Mouse (Mus musculus) lung, postnatal 0 days (tissue): ENCODE data around the gene Pip4k2a.

Source experiments
- CTCF ChIP-seq: IDR thresholded peaks from 2 replicates; pipeline ENCODE4 v1.5.1; 2016; ENCODE audit warnings: antibody characterized with exemption, mild to moderate bottlenecking
- EP300 ChIP-seq: IDR thresholded peaks from 2 replicates; pipeline ENCODE4 v1.6.1; 2016; ENCODE audit warnings: antibody characterized with exemption, mild to moderate bottlenecking, control low read depth

DNA sequence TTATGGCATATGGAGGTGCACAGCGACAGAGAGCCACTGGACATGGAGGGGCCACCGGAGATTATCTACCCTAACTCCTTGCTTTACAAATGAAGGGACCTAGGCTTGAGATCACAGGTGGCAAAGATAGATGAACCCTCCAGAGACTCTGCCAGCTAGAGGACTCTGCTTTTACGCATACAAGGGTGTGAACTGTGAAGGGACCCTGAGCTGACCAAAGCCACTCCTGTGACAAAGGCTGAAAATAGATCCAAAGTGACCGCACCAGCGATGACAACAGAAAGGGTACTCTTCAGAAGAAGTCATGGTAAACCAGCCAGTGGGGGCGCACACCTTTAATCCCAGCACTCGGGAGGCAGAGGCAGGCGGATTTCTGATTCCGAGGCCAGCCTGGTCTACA lies 63.8 kb downstream of the Pip4k2a start:
- TF ChIP-seq EP300 (no peak), CTCF (no peak)
